Mouse (Mus musculus) E14TG2a.4 (cell line): ENCODE measurements at regions not wholly inside any gene's neighbourhood (a gene's known extent, or its start where the extent isn't known, plus 50 kb on each side); places are given as distances from the start of the nearest gene placed in this dataset.

Experiments
- CTCF ChIP-seq: conservative IDR thresholded peaks from 2 replicates; pipeline ENCODE4 v1.5.1; 2014; ENCODE audit warnings: low read length
- NANOG ChIP-seq: IDR thresholded peaks from 2 replicates; pipeline ENCODE4 v1.6.1; 2014; ENCODE audit warnings: borderline replicate concordance, low read length, mixed read lengths
- POU5F1 ChIP-seq: IDR thresholded peaks from 2 replicates; pipeline ENCODE4 v1.6.1; 2014; ENCODE audit warnings: low read length, borderline replicate concordance

DNA sequence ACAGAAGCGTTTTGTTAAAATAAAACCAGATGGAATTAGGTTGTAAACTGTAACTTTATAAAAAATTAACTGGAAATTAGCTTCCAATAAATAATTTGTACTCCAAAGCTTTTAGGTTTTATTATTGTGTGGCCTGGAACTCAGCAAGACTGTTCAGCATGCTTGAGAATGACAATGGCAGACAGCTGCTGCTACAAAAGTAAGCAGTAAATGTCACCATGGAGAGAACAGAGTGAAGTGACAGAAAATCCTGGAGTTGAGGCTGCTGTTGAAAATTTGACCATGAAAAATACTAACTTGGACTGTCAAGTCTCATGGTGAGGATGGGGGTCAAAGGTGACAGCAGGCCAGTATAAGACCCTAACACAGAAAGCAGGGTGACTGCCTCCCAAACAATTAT lies 340.2 kb downstream of the Klf6 start:
- TF ChIP-seq CTCF (no peak), POU5F1 (no peak), NANOG (no peak)
